Mouse (Mus musculus): ENCODE measurements around the gene Pidd1. TPM values are rescaled to one million over a fixed set of nuclear protein-coding genes. Genes with fewer than 3 reads are reported as not detected.
A peak's percentile ranks its signal among the peaks of the same experiment; 100 is the strongest.

The Pidd1 gene
- polyA plus RNA-seq, 1 experiment from 2014 or later = 22.3 TPM

- peaks cover 3% of the 10 kb centered on the region for H3K36me3 ChIP-seq (ENCODE audit: control insufficient read depth, insufficient read depth, low read length)
- peak overlapping the region; percentile 78 for H3K4me3 ChIP-seq (ENCODE audit: low read depth, low read length)
- WGBS = 4% methylated on average over 16 of the region's 17 CpGs
- H3K4me1 ChIP-seq (replicated peaks; ENCODE audit: control insufficient read depth, insufficient read depth, low read length) = peaks cover 16% of the 10 kb centered on the region
- ATAC-seq (replicated peaks; ENCODE audit: low FRiP score) = 0 out of 2 replicates have a peak, but pooled peaks have one; percentile 6
- no peaks in the 10 kb centered on the region for H3K9me3 ChIP-seq (ENCODE audit: control insufficient read depth, low read length)
- no peak overlapping the region for H3K27ac ChIP-seq (ENCODE audit: low read depth, low read length)
- H3K27me3 ChIP-seq (ENCODE audit: control insufficient read depth, insufficient read depth, low read length) = peaks cover 12% of the 10 kb centered on the region
- peak; percentile 74 for DNase-seq (ENCODE audit: low spot score)
- H3K4me2 ChIP-seq (ENCODE audit: low read depth, low read length, severe bottlenecking) = peak overlapping the region; percentile 94
- H3K9ac ChIP-seq (ENCODE audit: low read length) = no peak overlapping the region; the same call in 1 of the 2 replicates
These were observed 32.6 kb upstream of the Pidd1 start for GRCm38 (mm10) chr7:141476226-141476980.

GRCm38 (mm10) chr7:141475805-141476158 is 32.0 kb upstream of the Pidd1 start:
- no peak for DNase-seq (ENCODE audit: low spot score)
- H3K9ac ChIP-seq (ENCODE audit: low read length) = peak overlapping the region; percentile 91
- no peak for ATAC-seq (replicated peaks; ENCODE audit: low FRiP score)
- peaks cover 3% of the 10 kb centered on the region for H3K36me3 ChIP-seq (ENCODE audit: control insufficient read depth, insufficient read depth, low read length)
- 1% methylated on average over 12 of the region's 12 CpGs for WGBS
- no peak overlapping the region for H3K27ac ChIP-seq (ENCODE audit: low read depth, low read length)
- peak overlapping the region; percentile 78 for H3K4me3 ChIP-seq (ENCODE audit: low read depth, low read length)
- peak overlapping the region; percentile 94 for H3K4me2 ChIP-seq (ENCODE audit: low read depth, low read length, severe bottlenecking)
- H3K9me3 ChIP-seq (ENCODE audit: control insufficient read depth, low read length) = no peaks in the 10 kb centered on the region
- peaks cover 16% of the 10 kb centered on the region for H3K4me1 ChIP-seq (replicated peaks; ENCODE audit: control insufficient read depth, insufficient read depth, low read length)
- peaks cover 12% of the 10 kb centered on the region for H3K27me3 ChIP-seq (ENCODE audit: control insufficient read depth, insufficient read depth, low read length)

- Histone ChIP-seq H3K9me3 (ENCODE audit: control insufficient read depth, low read length) (no peaks in the 10 kb centered on the region), H3K4me3 (ENCODE audit: low read depth, low read length) (peak within 1 kb of the TSS; percentile 78), H3K27me3 (ENCODE audit: control insufficient read depth, insufficient read depth, low read length) (peaks cover 12% of the 10 kb centered on the region), H3K4me1 (replicated peaks; ENCODE audit: control insufficient read depth, insufficient read depth, low read length) (peaks cover 16% of the 10 kb centered on the region), H3K9ac (ENCODE audit: low read length) (peak within 1 kb of the TSS; percentile 91), H3K36me3 (ENCODE audit: control insufficient read depth, insufficient read depth, low read length) (peaks cover 3% of the 10 kb centered on the region), H3K4me2 (ENCODE audit: low read depth, low read length, severe bottlenecking) (peak within 1 kb of the TSS; percentile 94), H3K27ac (ENCODE audit: low read depth, low read length) (peak within 1 kb of the TSS; percentile 62; the same call in 1 of the 2 replicates)
- DNase-seq (ENCODE audit: low spot score) (peak; percentile 91), ATAC-seq (replicated peaks; ENCODE audit: low FRiP score) (peak; percentile 85)
- under 1% methylated on average over 84 of the region's 87 CpGs for WGBS
These were observed 31.4 kb upstream of the Pidd1 start, which contains the start of the genes Polr2l and Tspan4 for GRCm38 (mm10) chr7:141475011-141475804. Gene Polr2l (minus strand): TSS chr7:141475132. Gene Tspan4 (plus strand): TSS chr7:141475240.

GRCm38 (mm10) chr7:141474160-141474559 is 30.3 kb upstream of the Pidd1 start:
- Histone ChIP-seq H3K4me2 (ENCODE audit: low read depth, low read length, severe bottlenecking) (peak overlapping the region; percentile 94), H3K36me3 (ENCODE audit: control insufficient read depth, insufficient read depth, low read length) (peaks cover 3% of the 10 kb centered on the region), H3K9me3 (ENCODE audit: control insufficient read depth, low read length) (no peaks in the 10 kb centered on the region), H3K9ac (ENCODE audit: low read length) (peak overlapping the region; percentile 91), H3K27me3 (ENCODE audit: control insufficient read depth, insufficient read depth, low read length) (peaks cover 12% of the 10 kb centered on the region), H3K4me1 (replicated peaks; ENCODE audit: control insufficient read depth, insufficient read depth, low read length) (peaks cover 19% of the 10 kb centered on the region), H3K27ac (ENCODE audit: low read depth, low read length) (no peak overlapping the region), H3K4me3 (ENCODE audit: low read depth, low read length) (peak overlapping the region; percentile 78)
- ATAC-seq (replicated peaks; ENCODE audit: low FRiP score) (no peak), DNase-seq (ENCODE audit: low spot score) (no peak)
- WGBS = 12% methylated on average over 5 of the region's 5 CpGs

GRCm38 (mm10) chr7:141472763-141473162 is 28.9 kb upstream of the Pidd1 start:
- Histone ChIP-seq H3K4me1 (replicated peaks; ENCODE audit: control insufficient read depth, insufficient read depth, low read length) (peaks cover 30% of the 10 kb centered on the region), H3K27ac (ENCODE audit: low read depth, low read length) (no peak overlapping the region), H3K9me3 (ENCODE audit: control insufficient read depth, low read length) (no peaks in the 10 kb centered on the region), H3K9ac (ENCODE audit: low read length) (no peak overlapping the region), H3K36me3 (ENCODE audit: control insufficient read depth, insufficient read depth, low read length) (peaks cover 3% of the 10 kb centered on the region), H3K27me3 (ENCODE audit: control insufficient read depth, insufficient read depth, low read length) (peaks cover 12% of the 10 kb centered on the region), H3K4me3 (ENCODE audit: low read depth, low read length) (no peak overlapping the region), H3K4me2 (ENCODE audit: low read depth, low read length, severe bottlenecking) (no peak overlapping the region)
- no peak for ATAC-seq (replicated peaks; ENCODE audit: low FRiP score)
- DNase-seq (ENCODE audit: low spot score) = no peak
- WGBS = 93% methylated on average over 6 of the region's 6 CpGs

- no peak overlapping the region for H3K4me2 ChIP-seq (ENCODE audit: low read depth, low read length, severe bottlenecking)
- 88% methylated on average over 6 of the region's 6 CpGs for WGBS
- H3K9ac ChIP-seq (ENCODE audit: low read length) = no peak overlapping the region
- H3K27me3 ChIP-seq (ENCODE audit: control insufficient read depth, insufficient read depth, low read length) = peaks cover 10% of the 10 kb centered on the region
- ATAC-seq (replicated peaks; ENCODE audit: low FRiP score) (no peak), DNase-seq (ENCODE audit: low spot score) (no peak)
- peaks cover 3% of the 10 kb centered on the region for H3K36me3 ChIP-seq (ENCODE audit: control insufficient read depth, insufficient read depth, low read length)
- H3K4me1 ChIP-seq (replicated peaks; ENCODE audit: control insufficient read depth, insufficient read depth, low read length) = peaks cover 30% of the 10 kb centered on the region
- no peaks in the 10 kb centered on the region for H3K9me3 ChIP-seq (ENCODE audit: control insufficient read depth, low read length)
- H3K27ac ChIP-seq (ENCODE audit: low read depth, low read length) = no peak overlapping the region
- no peak overlapping the region for H3K4me3 ChIP-seq (ENCODE audit: low read depth, low read length)
These were observed 28.4 kb upstream of the Pidd1 start for GRCm38 (mm10) chr7:141472226-141472625.

GRCm38 (mm10) chr7:141471236-141471635 is 27.4 kb upstream of the Pidd1 start:
- no peak for ATAC-seq (replicated peaks; ENCODE audit: low FRiP score)
- Histone ChIP-seq H3K27ac (ENCODE audit: low read depth, low read length) (no peak overlapping the region), H3K36me3 (ENCODE audit: control insufficient read depth, insufficient read depth, low read length) (peaks cover 3% of the 10 kb centered on the region), H3K27me3 (ENCODE audit: control insufficient read depth, insufficient read depth, low read length) (peaks cover 11% of the 10 kb centered on the region), H3K9me3 (ENCODE audit: control insufficient read depth, low read length) (no peaks in the 10 kb centered on the region), H3K4me1 (replicated peaks; ENCODE audit: control insufficient read depth, insufficient read depth, low read length) (peaks cover 34% of the 10 kb centered on the region), H3K9ac (ENCODE audit: low read length) (no peak overlapping the region), H3K4me2 (ENCODE audit: low read depth, low read length, severe bottlenecking) (no peak overlapping the region), H3K4me3 (ENCODE audit: low read depth, low read length) (no peak overlapping the region)
- no peak for DNase-seq (ENCODE audit: low spot score)
- 85% methylated on average over 1 of the region's 1 CpGs for WGBS

GRCm38 (mm10) chr7:141470637-141470944 is 26.8 kb upstream of the Pidd1 start:
- no peak overlapping the region for H3K4me2 ChIP-seq (ENCODE audit: low read depth, low read length, severe bottlenecking)
- peaks cover 27% of the 10 kb centered on the region for H3K4me1 ChIP-seq (replicated peaks; ENCODE audit: control insufficient read depth, insufficient read depth, low read length)
- ATAC-seq (replicated peaks; ENCODE audit: low FRiP score) = no peak
- H3K9ac ChIP-seq (ENCODE audit: low read length) = no peak overlapping the region
- peaks cover 11% of the 10 kb centered on the region for H3K27me3 ChIP-seq (ENCODE audit: control insufficient read depth, insufficient read depth, low read length)
- no peak overlapping the region for H3K27ac ChIP-seq (ENCODE audit: low read depth, low read length)
- H3K9me3 ChIP-seq (ENCODE audit: control insufficient read depth, low read length) = no peaks in the 10 kb centered on the region
- no peak for DNase-seq (ENCODE audit: low spot score)
- H3K4me3 ChIP-seq (ENCODE audit: low read depth, low read length) = no peak overlapping the region
- WGBS = 96% methylated on average over 10 of the region's 10 CpGs
- H3K36me3 ChIP-seq (ENCODE audit: control insufficient read depth, insufficient read depth, low read length) = peaks cover 3% of the 10 kb centered on the region
